Mouse (Mus musculus) cerebellum, adult 2 months (tissue): Measurements from ENCODE around the gene Carmil3.

Experiments used
- CTCF ChIP-seq: fragments of 200-500 bp; IDR thresholded peaks from 2 replicates; pipeline ENCODE4 v1.5.1; 2011; ENCODE audit warnings: low read depth, mild to moderate bottlenecking, control low read depth, low read length, moderate library complexity, borderline replicate concordance; ENCODE audit not compliant: insufficient read depth
- POLR2A ChIP-seq: fragments of 200-500 bp; IDR thresholded peaks from 2 replicates; pipeline ENCODE4 v1.6.1; 2011; ENCODE audit warnings: low read length, control low read depth, borderline replicate concordance; ENCODE audit not compliant: insufficient read depth

DNA sequence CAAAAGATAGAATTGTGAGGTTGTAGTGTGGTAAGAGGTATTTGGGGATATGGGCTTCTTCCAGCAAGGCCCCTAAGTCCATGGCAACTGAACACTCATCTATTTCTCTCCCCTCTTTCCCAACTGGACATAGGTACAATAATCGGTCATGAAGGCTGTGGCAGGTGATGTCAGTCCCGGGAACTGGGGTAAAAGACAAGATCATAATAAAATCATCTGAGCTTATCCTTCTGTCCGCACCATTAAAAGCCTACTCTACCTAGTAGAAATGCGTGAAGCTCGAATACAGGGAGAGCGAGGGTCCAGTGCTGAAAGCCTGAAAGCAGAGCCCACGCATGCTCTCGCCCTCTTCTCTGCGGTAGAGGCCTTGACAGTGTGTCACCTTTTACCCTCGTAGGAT lies 10.8 kb upstream of the Carmil3 start:
- TF ChIP-seq CTCF (no peak), POLR2A (no peak)
